Mouse (Mus musculus) embryonic fibroblast, embryonic 13.5 days (primary cell): ENCODE data around the gene Eln.

Experiments
- CTCF ChIP-seq: IDR thresholded peaks from 2 replicates; pipeline ENCODE4 v1.5.1; 2011; ENCODE audit warnings: mild to moderate bottlenecking, control low read depth, low read length, moderate library complexity, borderline replicate concordance; ENCODE audit not compliant: insufficient read depth
- POLR2A ChIP-seq: IDR thresholded peaks from 2 replicates; pipeline ENCODE4 v1.6.1; 2011; ENCODE audit warnings: low read depth, mild to moderate bottlenecking, control low read depth, low read length, moderate library complexity

- TF ChIP-seq CTCF (no peak), POLR2A (no peak)
These were observed 14.4 kb upstream of the Eln start for GRCm38 (mm10) chr5:134761409-134762124.
